Mouse (Mus musculus) cerebellum, adult 11-12 months (tissue): ENCODE results near the gene Cygb.
A peak's percentile ranks its signal among the peaks of the same experiment; 100 is the strongest.
"Not testable (repeated sequence)": the region's sequence is repeated elsewhere in the genome, so short reads cannot be mapped to it uniquely, and the experiment has no call there.

Source experiments
- DNase-seq: peaks from one replicate; pipeline ENCODE4 v3.0.0; 2022

Gene Cygb

DNA sequence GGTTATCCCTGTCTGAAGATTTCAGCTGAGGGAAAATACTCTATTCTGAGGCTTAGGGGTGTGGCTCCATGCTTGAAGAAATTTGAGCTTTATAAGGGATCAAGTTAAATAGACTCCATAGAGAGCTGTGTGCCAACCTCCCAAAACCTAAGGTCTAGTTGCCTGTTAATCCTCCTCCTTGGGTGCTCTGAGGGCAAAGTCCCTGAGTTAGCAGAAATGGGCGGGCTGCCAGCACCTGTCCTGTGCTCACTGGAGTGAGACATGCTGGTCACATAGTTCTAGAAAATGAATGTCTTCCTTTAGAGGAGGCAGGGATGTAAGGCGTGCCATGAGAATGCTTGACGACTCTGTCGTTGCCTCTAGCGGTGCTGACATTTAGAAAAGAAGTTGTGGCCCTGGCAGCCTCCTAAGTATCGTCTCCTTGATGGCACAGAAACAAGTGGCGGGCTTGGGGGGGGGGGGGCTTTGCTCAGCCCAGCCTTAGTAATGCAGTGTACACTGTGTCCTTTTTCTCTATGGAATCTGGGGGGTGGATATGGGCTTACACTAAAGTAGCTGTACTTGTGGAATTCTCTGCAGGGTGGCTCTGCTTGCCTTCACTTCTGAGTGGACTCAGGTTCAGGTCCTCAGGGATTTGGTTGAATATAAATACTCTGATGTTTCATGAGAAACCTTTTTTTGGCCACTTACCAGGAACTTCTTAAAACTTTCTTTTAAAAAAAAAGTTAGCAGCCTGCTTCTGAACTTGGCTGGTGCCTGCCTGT, 20.7 kb upstream of the Cygb start:
- no peak for DNase-seq

- DNase-seq: no peak
Observed at GRCm38 (mm10) chr11:116673410-116673809, 19.3 kb upstream of the Cygb start.

- no peak for DNase-seq
Observed at GRCm38 (mm10) chr11:116672595-116672994, 18.5 kb upstream of the Cygb start.

- no peak for DNase-seq
Observed at GRCm38 (mm10) chr11:116671845-116672434, 17.8 kb upstream of the Cygb start.

- peak; percentile 96 for DNase-seq
Observed at GRCm38 (mm10) chr11:116671112-116671844, 17.2 kb upstream of the Cygb start.

DNA sequence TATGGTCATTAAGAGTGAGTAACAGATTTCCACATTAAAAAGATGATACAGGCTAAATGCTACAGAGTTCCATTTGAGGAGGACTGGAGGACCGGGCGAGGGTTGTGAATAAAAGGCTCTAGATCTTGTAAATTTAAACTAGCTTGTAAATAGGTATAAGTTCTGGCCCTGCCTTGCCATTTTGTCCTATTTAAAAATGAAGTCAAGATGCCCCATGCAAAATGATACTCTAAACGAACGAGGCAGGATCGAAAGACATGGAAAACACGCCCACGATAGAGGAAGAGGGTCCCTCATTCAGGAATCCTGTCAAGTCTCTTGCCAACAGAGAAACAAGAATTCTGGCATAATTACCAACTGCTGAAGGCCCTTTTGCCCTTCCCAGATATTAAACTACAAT, 16.3 kb upstream of the Cygb start:
- DNase-seq: no peak

DNA sequence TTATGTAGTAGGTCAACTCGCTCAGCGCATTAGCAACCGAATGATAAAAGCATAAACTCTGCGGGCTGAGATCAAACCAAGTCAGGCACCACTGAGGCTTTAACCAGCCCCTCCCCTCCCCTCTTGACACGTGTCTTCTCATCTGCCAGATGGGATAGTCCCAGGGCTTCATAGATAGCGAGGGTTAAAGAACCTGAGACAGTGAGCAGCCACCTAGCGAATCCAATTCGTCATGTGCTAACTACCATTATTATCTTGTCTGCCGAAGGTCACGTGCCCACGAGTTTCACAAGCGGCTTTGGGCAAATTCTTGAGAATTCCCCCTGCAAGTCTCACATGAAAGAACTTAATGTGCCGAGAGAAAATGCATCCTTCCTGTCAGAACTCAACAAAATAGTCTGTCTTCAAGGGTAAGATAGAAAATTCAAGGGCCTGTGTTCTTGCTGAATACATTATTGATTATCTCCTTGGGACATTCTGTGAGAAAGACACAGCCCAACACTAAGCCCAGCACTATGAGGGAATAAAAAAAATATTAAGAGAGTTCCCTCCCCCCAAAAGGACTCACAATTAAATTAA, 15.8 kb upstream of the Cygb start:
- DNase-seq: no peak

DNA sequence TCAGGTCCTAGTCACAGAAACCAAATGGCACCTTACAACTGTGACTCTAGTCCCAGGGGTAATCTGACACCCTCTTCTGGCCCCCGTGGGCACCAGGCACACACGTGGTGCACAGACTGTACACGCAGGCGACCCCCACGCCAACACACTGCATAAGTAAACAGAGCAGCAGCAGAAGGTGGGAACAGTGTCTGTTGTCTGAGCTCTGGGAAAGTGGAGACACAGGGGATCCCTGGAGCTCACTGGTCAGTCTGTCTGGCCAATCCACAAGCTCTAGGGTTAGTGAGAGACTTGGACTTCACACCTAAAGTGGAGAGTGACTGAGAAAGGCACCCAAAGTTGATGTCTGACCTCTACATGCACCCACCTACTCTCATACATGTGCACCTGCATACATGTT, 15.2 kb upstream of the Cygb start:
- DNase-seq: no peak

DNA sequence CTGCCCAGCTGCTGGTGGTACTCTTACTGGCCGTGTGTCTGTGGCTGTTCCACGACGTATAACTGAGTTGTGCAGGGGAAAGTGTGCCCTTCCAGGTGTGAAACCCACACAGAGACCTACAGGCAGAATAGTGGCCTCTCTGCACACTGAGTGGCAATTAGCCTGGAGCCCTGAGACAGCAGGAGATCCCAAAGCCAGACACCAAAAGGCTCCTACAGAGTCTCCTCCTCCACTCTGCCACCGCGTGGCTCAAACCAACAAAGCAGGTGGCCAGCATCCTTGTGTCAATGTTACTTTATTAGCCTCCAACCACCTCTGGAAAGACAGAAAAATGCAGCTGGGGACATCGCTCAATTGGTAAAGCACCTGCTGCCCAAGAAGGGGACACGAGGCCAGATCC, 14.7 kb upstream of the Cygb start:
- DNase-seq: no peak

GRCm38 (mm10) chr11:116668381-116668825, 14.3 kb upstream of the Cygb start:
- DNase-seq: no peak

- DNase-seq: no peak
Observed at GRCm38 (mm10) chr11:116667930-116668329, 13.8 kb upstream of the Cygb start.

- DNase-seq: not testable (repeated sequence)
Observed at GRCm38 (mm10) chr11:116667012-116667411, 12.9 kb upstream of the Cygb start.

DNA sequence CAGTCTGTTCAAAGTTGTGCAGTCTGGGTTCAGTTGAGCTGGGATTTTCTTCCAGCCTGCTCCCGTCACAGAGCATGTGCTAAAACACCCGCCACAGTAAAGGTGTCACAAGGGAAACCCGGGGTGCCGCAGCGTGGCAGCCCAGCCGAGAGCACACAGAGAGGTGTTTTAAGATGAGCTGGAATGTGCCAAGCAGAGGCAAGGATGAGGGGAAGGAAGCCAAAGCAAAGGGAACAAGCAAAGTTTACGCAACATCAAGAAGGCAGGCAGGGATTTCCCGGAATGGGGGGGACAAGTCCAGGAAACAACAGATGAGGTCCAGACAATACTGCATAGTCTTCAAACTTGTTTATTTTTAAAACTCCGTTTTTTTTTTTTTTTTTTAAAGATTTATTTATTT, 12.5 kb upstream of the Cygb start:
- DNase-seq: no peak

DNA sequence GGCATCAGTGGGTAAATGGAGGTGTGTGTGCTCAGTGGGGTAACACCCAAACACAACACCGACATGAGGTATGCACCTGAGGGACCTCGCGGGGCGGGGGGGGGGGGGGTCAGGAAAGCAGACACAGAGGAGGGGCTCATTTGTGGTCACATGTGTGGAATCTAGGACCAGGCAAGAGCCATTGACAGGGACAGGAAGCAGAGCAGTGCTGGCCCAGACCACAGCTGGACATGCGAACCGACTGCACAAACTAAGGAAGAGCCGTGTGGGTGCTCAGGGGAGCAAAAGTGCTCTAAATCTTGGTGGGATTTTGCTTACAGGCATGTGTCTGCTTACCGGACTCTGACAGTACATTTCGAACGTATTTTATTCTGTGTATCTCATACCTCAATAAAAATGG, 11.2 kb upstream of the Cygb start:
- no peak for DNase-seq

GRCm38 (mm10) chr11:116661948-116662377, 7.8 kb upstream of the Cygb start:
- DNase-seq: peak; percentile 67

GRCm38 (mm10) chr11:116661291-116661947, 7.3 kb upstream of the Cygb start:
- peak; percentile 60 for DNase-seq

GRCm38 (mm10) chr11:116660181-116660580, 6.1 kb upstream of the Cygb start:
- DNase-seq: peak; percentile 56

DNA sequence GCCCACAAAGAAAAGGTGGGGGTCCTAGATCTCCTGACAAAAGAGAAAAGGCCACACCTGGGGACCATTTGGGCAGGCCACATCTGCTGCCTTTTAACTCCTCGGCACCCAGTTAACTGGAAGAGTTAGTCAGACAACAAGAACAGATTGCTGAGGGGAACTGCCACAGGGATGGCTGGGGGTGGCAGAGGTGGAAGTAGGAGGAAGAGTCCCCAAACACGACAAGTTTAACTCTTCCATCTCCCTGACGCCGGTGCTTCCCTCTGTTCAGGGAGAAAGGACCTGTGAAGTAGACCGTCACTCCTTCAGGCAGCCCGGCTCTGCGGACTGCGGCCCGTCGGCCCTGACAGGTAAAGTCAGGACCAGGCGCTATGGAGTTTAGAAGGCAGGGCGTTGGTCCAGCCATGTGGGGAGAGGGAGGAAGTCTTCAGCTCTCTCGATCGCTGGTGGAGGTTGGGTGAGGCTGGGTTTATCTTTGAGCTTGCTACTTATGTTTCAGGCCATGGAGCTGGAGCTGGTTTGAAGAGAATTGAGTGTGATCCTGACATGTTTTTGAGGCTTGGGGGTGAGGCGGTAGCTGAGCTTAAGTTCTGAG, 5.0 kb upstream of the Cygb start:
- peak; percentile 44 for DNase-seq

DNA sequence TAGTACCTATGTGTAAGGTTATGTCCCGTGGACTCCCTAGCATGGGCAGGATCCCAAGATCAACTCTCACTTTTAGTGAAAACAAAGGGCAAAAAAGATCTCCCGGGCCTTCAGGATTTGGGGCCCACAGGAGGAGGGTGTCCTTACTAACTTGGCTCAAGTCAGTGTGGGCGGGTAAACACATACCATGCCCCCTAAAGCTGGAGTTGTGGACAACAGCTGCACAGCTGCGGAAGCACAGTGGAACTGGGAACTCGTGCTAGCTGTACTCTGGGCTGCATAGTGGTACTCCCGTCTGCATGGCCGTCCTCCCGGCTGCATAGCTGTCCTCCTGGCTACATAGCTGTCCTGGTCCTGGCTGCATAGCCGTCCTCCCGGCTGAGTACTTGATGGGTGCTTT, 4.1 kb upstream of the Cygb start:
- peak; percentile 63 for DNase-seq

GRCm38 (mm10) chr11:116657311-116658223, 3.5 kb upstream of the Cygb start:
- DNase-seq: peak; percentile 97
